Mouse (Mus musculus): Measurements from ENCODE around the gene Fbxl21. TPM values are rescaled to one million over a fixed set of nuclear protein-coding genes. Genes with fewer than 3 reads are reported as not detected.

The Fbxl21 gene
- polyA plus RNA-seq, 1 experiment from 2014 or later = 2.9 TPM

GRCm38 (mm10) chr13:56561129-56561528 is 38.9 kb downstream of the Fbxl21 start:
- Histone ChIP-seq H3K9ac (replicated peaks; ENCODE audit: low read depth, low read length) (no peak overlapping the region), H3K27me3 (replicated peaks; ENCODE audit: control insufficient read depth, insufficient read depth, low read length) (no peaks in the 10 kb centered on the region), H3K4me1 (replicated peaks; ENCODE audit: control insufficient read depth, insufficient read depth, low read length) (no peaks in the 10 kb centered on the region), H3K9me3 (ENCODE audit: control insufficient read depth, low read length) (no peaks in the 10 kb centered on the region), H3K36me3 (ENCODE audit: control insufficient read depth, insufficient read depth) (no peaks in the 10 kb centered on the region), H3K4me3 (replicated peaks; ENCODE audit: low read length) (no peak overlapping the region), H3K27ac (ENCODE audit: low read length) (no peak overlapping the region), H3K4me2 (ENCODE audit: low read length) (no peak overlapping the region)
- no peak for ATAC-seq
- WGBS = 67% methylated on average over 8 of the region's 8 CpGs

DNA sequence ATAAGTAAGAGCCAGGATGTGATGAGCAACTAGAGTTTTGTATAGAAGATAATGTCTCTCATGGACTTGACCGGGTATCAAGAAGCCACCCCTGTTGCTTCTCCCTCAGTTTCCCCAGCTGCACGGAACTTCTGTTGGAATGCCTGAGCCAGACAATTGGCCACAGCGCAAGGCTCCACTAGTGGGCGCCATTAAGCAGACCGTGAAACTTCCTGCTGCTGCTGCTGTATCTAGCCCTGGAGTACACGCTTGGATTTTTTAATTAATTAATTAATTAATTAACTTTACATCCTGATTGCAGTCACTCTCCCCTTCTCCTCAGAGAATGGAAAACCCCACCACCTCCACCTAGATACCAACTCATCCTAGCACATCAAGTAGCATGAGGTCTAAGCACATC is 40.8 kb downstream of the Fbxl21 start:
- H3K9me3 ChIP-seq (ENCODE audit: control insufficient read depth, low read length) = no peaks in the 10 kb centered on the region
- H3K9ac ChIP-seq (replicated peaks; ENCODE audit: low read depth, low read length) = no peak overlapping the region
- no peak for ATAC-seq
- H3K4me2 ChIP-seq (ENCODE audit: low read length) = no peak overlapping the region
- WGBS = 42% methylated on average over 6 of the region's 6 CpGs
- H3K27me3 ChIP-seq (replicated peaks; ENCODE audit: control insufficient read depth, insufficient read depth, low read length) = no peaks in the 10 kb centered on the region
- no peaks in the 10 kb centered on the region for H3K4me1 ChIP-seq (replicated peaks; ENCODE audit: control insufficient read depth, insufficient read depth, low read length)
- no peak overlapping the region for H3K27ac ChIP-seq (ENCODE audit: low read length)
- H3K4me3 ChIP-seq (replicated peaks; ENCODE audit: low read length) = no peak overlapping the region
- H3K36me3 ChIP-seq (ENCODE audit: control insufficient read depth, insufficient read depth) = no peaks in the 10 kb centered on the region

GRCm38 (mm10) chr13:56566336-56566735 is 44.1 kb downstream of the Fbxl21 start:
- 69% methylated on average over 10 of the region's 10 CpGs for WGBS
- Histone ChIP-seq H3K27ac (ENCODE audit: low read length) (no peak overlapping the region), H3K4me3 (replicated peaks; ENCODE audit: low read length) (no peak overlapping the region), H3K4me1 (replicated peaks; ENCODE audit: control insufficient read depth, insufficient read depth, low read length) (no peaks in the 10 kb centered on the region), H3K4me2 (ENCODE audit: low read length) (no peak overlapping the region), H3K9ac (replicated peaks; ENCODE audit: low read depth, low read length) (no peak overlapping the region), H3K27me3 (replicated peaks; ENCODE audit: control insufficient read depth, insufficient read depth, low read length) (no peaks in the 10 kb centered on the region), H3K9me3 (ENCODE audit: control insufficient read depth, low read length) (no peaks in the 10 kb centered on the region), H3K36me3 (ENCODE audit: control insufficient read depth, insufficient read depth) (no peaks in the 10 kb centered on the region)
- peak; percentile 33; the same call in 1 of the 2 replicates for ATAC-seq

DNA sequence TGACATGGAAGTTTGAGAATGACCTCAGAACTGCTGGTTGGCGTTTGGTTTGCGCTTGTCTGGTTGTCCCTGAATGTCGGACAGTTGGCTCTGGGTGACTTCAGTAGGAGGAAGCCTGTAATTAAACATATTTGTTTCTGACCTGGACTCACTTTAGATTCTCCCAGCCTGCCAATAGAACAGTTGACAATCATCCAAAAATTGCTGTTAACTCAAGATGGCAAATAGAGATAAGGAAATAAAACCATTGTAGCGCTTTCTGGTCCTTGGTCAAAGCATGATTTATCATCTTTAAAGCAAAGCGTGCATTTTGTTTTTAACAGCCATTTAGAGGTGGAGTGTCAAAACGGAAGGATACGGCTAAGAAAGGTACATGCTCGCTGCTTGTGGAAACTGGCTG is 49.4 kb downstream of the Fbxl21 start:
- Histone ChIP-seq H3K9me3 (ENCODE audit: control insufficient read depth, low read length) (no peaks in the 10 kb centered on the region), H3K27ac (ENCODE audit: low read length) (no peak overlapping the region), H3K4me2 (ENCODE audit: low read length) (no peak overlapping the region), H3K4me3 (replicated peaks; ENCODE audit: low read length) (no peak overlapping the region), H3K27me3 (replicated peaks; ENCODE audit: control insufficient read depth, insufficient read depth, low read length) (no peaks in the 10 kb centered on the region), H3K4me1 (replicated peaks; ENCODE audit: control insufficient read depth, insufficient read depth, low read length) (no peaks in the 10 kb centered on the region), H3K36me3 (ENCODE audit: control insufficient read depth, insufficient read depth) (no peaks in the 10 kb centered on the region), H3K9ac (replicated peaks; ENCODE audit: low read depth, low read length) (no peak overlapping the region)
- ATAC-seq = no peak
- WGBS = 82% methylated on average over 8 of the region's 8 CpGs

DNA sequence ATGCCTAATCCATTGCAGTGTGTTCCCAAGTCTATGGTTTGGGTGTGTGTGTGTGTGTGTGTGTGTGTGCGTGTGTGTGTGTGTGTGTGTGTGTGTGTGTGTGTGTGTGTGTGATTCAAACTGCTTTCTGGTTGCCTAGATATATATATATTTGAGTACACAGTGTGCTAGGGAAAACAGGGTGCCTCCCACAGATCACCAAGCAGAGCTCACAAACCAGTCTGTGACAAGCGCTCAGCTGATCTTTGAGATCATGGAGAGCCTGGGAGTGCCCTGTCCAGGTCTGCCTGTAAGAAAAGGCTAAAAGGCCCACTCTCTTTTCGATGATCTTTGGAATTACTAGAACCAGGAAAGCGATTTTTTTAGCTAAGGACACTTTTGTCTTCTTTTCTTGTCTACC is 52.8 kb downstream of the Fbxl21 start:
- Histone ChIP-seq H3K4me2 (ENCODE audit: low read length) (no peak overlapping the region), H3K4me1 (replicated peaks; ENCODE audit: control insufficient read depth, insufficient read depth, low read length) (no peaks in the 10 kb centered on the region), H3K4me3 (replicated peaks; ENCODE audit: low read length) (no peak overlapping the region), H3K9me3 (ENCODE audit: control insufficient read depth, low read length) (no peaks in the 10 kb centered on the region), H3K27me3 (replicated peaks; ENCODE audit: control insufficient read depth, insufficient read depth, low read length) (no peaks in the 10 kb centered on the region), H3K9ac (replicated peaks; ENCODE audit: low read depth, low read length) (no peak overlapping the region), H3K27ac (ENCODE audit: low read length) (no peak overlapping the region), H3K36me3 (ENCODE audit: control insufficient read depth, insufficient read depth) (no peaks in the 10 kb centered on the region)
- WGBS = 75% methylated on average over 4 of the region's 4 CpGs
- ATAC-seq = no peak

- H3K4me1 ChIP-seq (replicated peaks; ENCODE audit: control insufficient read depth, insufficient read depth, low read length) = no peaks in the 10 kb centered on the region
- H3K4me2 ChIP-seq (ENCODE audit: low read length) = no peak overlapping the region
- H3K9me3 ChIP-seq (ENCODE audit: control insufficient read depth, low read length) = no peaks in the 10 kb centered on the region
- H3K27ac ChIP-seq (ENCODE audit: low read length) = no peak overlapping the region
- no peak for ATAC-seq
- H3K36me3 ChIP-seq (ENCODE audit: control insufficient read depth, insufficient read depth) = no peaks in the 10 kb centered on the region
- H3K4me3 ChIP-seq (replicated peaks; ENCODE audit: low read length) = no peak overlapping the region
- no peaks in the 10 kb centered on the region for H3K27me3 ChIP-seq (replicated peaks; ENCODE audit: control insufficient read depth, insufficient read depth, low read length)
- WGBS = 64% methylated on average over 12 of the region's 12 CpGs
- no peak overlapping the region for H3K9ac ChIP-seq (replicated peaks; ENCODE audit: low read depth, low read length)
These were observed 53.5 kb downstream of the Fbxl21 start for GRCm38 (mm10) chr13:56575701-56576321.

DNA sequence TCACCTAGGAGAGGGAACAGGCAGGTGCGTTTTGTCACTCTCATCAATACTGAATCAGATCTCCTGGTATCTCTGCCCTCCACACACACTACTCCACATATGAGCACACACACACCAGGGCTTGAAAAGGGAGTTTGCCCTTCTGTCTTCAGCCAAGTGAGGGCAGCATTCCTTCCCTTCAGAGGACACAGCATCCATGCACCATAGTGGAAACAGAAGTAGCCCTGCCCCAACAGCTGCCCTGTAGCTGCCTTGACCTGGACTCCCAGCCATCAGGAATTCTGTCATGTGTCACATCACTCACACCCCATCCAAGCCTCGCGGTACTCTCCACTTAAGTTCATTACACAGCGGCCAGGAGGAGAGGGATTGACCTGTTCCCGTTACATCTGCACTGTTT is 55.8 kb downstream of the Fbxl21 start:
- H3K4me2 ChIP-seq (ENCODE audit: low read length) = no peak overlapping the region
- WGBS = 83% methylated on average over 5 of the region's 5 CpGs
- no peak overlapping the region for H3K4me3 ChIP-seq (replicated peaks; ENCODE audit: low read length)
- ATAC-seq = no peak
- H3K27ac ChIP-seq (ENCODE audit: low read length) = no peak overlapping the region
- H3K9ac ChIP-seq (replicated peaks; ENCODE audit: low read depth, low read length) = no peak overlapping the region
- no peaks in the 10 kb centered on the region for H3K9me3 ChIP-seq (ENCODE audit: control insufficient read depth, low read length)
- H3K27me3 ChIP-seq (replicated peaks; ENCODE audit: control insufficient read depth, insufficient read depth, low read length) = no peaks in the 10 kb centered on the region
- peaks cover 20% of the 10 kb centered on the region for H3K4me1 ChIP-seq (replicated peaks; ENCODE audit: control insufficient read depth, insufficient read depth, low read length)
- H3K36me3 ChIP-seq (ENCODE audit: control insufficient read depth, insufficient read depth) = no peaks in the 10 kb centered on the region

- Histone ChIP-seq H3K9ac (replicated peaks; ENCODE audit: low read depth, low read length) (no peak overlapping the region), H3K27ac (ENCODE audit: low read length) (no peak overlapping the region), H3K4me2 (ENCODE audit: low read length) (no peak overlapping the region), H3K4me3 (replicated peaks; ENCODE audit: low read length) (no peak overlapping the region), H3K27me3 (replicated peaks; ENCODE audit: control insufficient read depth, insufficient read depth, low read length) (no peaks in the 10 kb centered on the region), H3K36me3 (ENCODE audit: control insufficient read depth, insufficient read depth) (no peaks in the 10 kb centered on the region), H3K4me1 (replicated peaks; ENCODE audit: control insufficient read depth, insufficient read depth, low read length) (peaks cover 20% of the 10 kb centered on the region), H3K9me3 (ENCODE audit: control insufficient read depth, low read length) (no peaks in the 10 kb centered on the region)
- WGBS = 59% methylated on average over 5 of the region's 5 CpGs
- ATAC-seq = no peak
These were observed 58.2 kb downstream of the Fbxl21 start for GRCm38 (mm10) chr13:56580450-56580849.

DNA sequence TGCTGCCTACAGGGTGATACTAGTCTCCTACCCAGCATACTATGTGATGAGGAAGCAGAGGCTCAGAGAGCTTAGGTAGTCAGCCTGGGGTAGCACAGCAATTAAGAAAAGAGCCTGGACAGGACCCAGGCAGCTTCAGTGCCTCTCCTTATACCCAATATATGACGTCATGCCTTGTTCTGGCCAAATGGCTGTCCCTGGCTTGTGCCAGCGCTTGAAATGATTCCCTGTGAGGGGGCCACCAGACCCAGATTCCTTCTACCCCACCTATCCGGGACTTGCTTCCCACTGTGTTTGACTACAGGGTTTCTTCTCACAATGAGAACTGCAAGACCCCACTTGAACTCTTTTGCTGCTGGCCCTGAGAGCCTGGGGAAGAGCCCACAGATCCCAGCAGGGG is 59.2 kb downstream of the Fbxl21 start:
- H3K9me3 ChIP-seq (ENCODE audit: control insufficient read depth, low read length) = no peaks in the 10 kb centered on the region
- H3K9ac ChIP-seq (replicated peaks; ENCODE audit: low read depth, low read length) = no peak overlapping the region
- peaks cover 20% of the 10 kb centered on the region for H3K4me1 ChIP-seq (replicated peaks; ENCODE audit: control insufficient read depth, insufficient read depth, low read length)
- WGBS = 6% methylated on average over 3 of the region's 3 CpGs
- no peak overlapping the region for H3K4me3 ChIP-seq (replicated peaks; ENCODE audit: low read length)
- H3K4me2 ChIP-seq (ENCODE audit: low read length) = no peak overlapping the region
- H3K36me3 ChIP-seq (ENCODE audit: control insufficient read depth, insufficient read depth) = no peaks in the 10 kb centered on the region
- no peak overlapping the region; the same call in 1 of the 2 replicates for H3K27ac ChIP-seq (ENCODE audit: low read length)
- H3K27me3 ChIP-seq (replicated peaks; ENCODE audit: control insufficient read depth, insufficient read depth, low read length) = no peaks in the 10 kb centered on the region
- ATAC-seq = peak; percentile 69

GRCm38 (mm10) chr13:56581961-56582434 is 59.7 kb downstream of the Fbxl21 start:
- Histone ChIP-seq H3K36me3 (ENCODE audit: control insufficient read depth, insufficient read depth) (no peaks in the 10 kb centered on the region), H3K27me3 (replicated peaks; ENCODE audit: control insufficient read depth, insufficient read depth, low read length) (no peaks in the 10 kb centered on the region), H3K4me2 (ENCODE audit: low read length) (peak overlapping the region; percentile 32), H3K4me3 (replicated peaks; ENCODE audit: low read length) (no peak overlapping the region), H3K4me1 (replicated peaks; ENCODE audit: control insufficient read depth, insufficient read depth, low read length) (peaks cover 20% of the 10 kb centered on the region), H3K27ac (ENCODE audit: low read length) (peak overlapping the region; percentile 66), H3K9me3 (ENCODE audit: control insufficient read depth, low read length) (no peaks in the 10 kb centered on the region), H3K9ac (replicated peaks; ENCODE audit: low read depth, low read length) (0 out of 2 replicates have a peak overlapping the region, but pooled peaks have one; percentile 32)
- 1% methylated on average over 6 of the region's 6 CpGs for WGBS
- ATAC-seq = peak; percentile 92

All from forebrain, embryonic 16.5 days (tissue).